Mouse (Mus musculus) testis, adult 2 months (tissue): Measurements from ENCODE around the gene Gas2. TPM values are rescaled to one million over a fixed set of nuclear protein-coding genes. Genes with fewer than 3 reads are reported as not detected.

Experiments used
- H3K27ac ChIP-seq: fragments of 200-500 bp; 2 replicates; pipeline ENCODE4 v1.5.1; 2012; ENCODE audit warnings: low read depth, low read length; ENCODE audit not compliant: control insufficient read depth, insufficient read depth
- H3K27me3 ChIP-seq: fragments of 200-500 bp; 2 replicates; pipeline ENCODE4 v1.6.1; 2012; ENCODE audit warnings: mild to moderate bottlenecking, low read length, moderate library complexity; ENCODE audit not compliant: control insufficient read depth, insufficient read depth
- H3K36me3 ChIP-seq: fragments of 200-500 bp; 2 replicates; pipeline ENCODE4 v1.6.1; 2012; ENCODE audit warnings: mild to moderate bottlenecking, low read length; ENCODE audit not compliant: control insufficient read depth, insufficient read depth
- H3K4me1 ChIP-seq: fragments of 200-500 bp; 2 replicates; pipeline ENCODE4 v1.6.1; 2012; ENCODE audit warnings: low read length; ENCODE audit not compliant: control insufficient read depth, insufficient read depth
- H3K4me3 ChIP-seq: fragments of 200-500 bp; 2 replicates; pipeline ENCODE4 v1.5.1; 2012; ENCODE audit warnings: low read depth, mild to moderate bottlenecking, low read length, moderate library complexity, mixed read lengths; ENCODE audit not compliant: control insufficient read depth
- CTCF ChIP-seq: fragments of 200-500 bp; IDR thresholded peaks from 2 replicates; pipeline ENCODE4 v1.5.1; 2012; ENCODE audit warnings: low read depth, mild to moderate bottlenecking, inconsistent platforms, low read length, moderate library complexity; ENCODE audit not compliant: control insufficient read depth, insufficient read depth, insufficient replicate concordance
- POLR2A ChIP-seq: fragments of 200-500 bp; IDR thresholded peaks from 2 replicates; pipeline ENCODE4 v1.6.1; 2012; ENCODE audit warnings: low read depth, mild to moderate bottlenecking, inconsistent platforms, low read length, moderate library complexity; ENCODE audit not compliant: control insufficient read depth
- polyA plus RNA-seq: library from polyadenylated mRNA; depleted of rRNA; stranded (reverse); fragments of >200 nt; gene quantifications from 2 replicates; pipeline ENCODE4 v1.2.3, GENCODE M21; 2012

Gene Gas2
- polyA plus RNA-seq, 1 experiment, result 4.7 TPM

DNA sequence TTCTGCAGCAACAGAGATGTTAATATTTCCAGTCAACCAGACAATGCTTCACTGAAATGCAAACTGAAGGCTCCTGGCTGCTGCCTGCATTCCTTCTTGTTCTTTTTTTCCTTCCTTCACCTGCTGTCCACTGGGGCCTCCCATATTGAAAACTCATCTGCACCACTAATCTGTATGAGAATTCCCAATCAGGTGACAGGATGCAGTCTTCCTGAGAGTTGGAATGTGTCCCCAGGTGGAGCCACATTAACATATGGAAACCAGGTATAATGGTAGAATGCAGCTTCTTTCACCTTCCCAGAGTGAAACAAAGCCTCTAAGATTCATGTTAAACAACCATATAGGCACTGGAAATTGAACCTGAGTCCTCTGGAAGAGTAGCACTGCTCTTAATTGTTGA is 96.0 kb downstream of the Gas2 start:
- Histone ChIP-seq H3K36me3 (peaks cover 1% of the 10 kb centered on the region), H3K4me3 (no peak overlapping the region), H3K27me3 (no peaks in the 10 kb centered on the region), H3K27ac (no peak overlapping the region), H3K4me1 (no peaks in the 10 kb centered on the region)
- no peak for TF ChIP-seq CTCF
- TF ChIP-seq POLR2A, result no peak

DNA sequence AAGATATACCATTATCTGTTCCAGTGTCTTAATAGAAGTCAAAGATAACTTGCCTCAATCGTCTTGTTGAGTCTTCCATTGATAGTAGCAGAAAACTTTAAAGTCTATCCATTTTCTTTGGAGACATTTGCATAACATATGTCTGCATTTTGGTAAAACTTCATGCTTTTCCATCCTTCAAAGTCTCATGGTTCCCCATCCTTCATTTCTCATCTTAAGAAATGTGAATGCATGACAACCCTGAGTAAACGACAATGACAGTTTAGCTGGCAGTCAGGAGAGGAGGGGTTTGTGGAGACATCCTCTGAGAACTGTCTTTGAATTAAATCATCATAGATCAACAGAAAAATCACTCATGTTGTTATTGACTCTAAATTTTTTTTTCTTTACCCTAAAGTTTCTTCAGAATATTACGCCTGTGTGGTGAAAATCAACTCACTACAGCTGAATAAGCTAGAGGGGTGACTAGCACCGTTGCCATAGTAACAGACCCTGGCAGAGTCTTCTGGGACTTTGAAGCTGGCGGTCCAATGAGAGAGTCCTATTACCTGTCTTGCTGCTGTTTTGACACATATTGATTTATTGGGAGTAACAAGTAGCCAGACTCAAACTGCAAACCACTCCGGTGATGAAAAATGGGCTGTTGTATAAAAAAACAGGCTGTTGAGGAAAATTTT is 99.0 kb downstream of the Gas2 start:
- Histone ChIP-seq H3K4me3 (no peak overlapping the region), H3K27me3 (no peaks in the 10 kb centered on the region), H3K4me1 (no peaks in the 10 kb centered on the region), H3K36me3 (no peaks in the 10 kb centered on the region), H3K27ac (no peak overlapping the region)
- TF ChIP-seq CTCF (no peak), POLR2A (no peak)

GRCm38 (mm10) chr7:51962219-51962952 is 100.6 kb downstream of the Gas2 start:
- H3K27me3 ChIP-seq, result no peaks in the 10 kb centered on the region
- H3K4me3 ChIP-seq, result no peak overlapping the region
- no peak overlapping the region for H3K27ac ChIP-seq
- TF ChIP-seq CTCF, result no peak
- no peaks in the 10 kb centered on the region for H3K36me3 ChIP-seq
- no peaks in the 10 kb centered on the region for H3K4me1 ChIP-seq

DNA sequence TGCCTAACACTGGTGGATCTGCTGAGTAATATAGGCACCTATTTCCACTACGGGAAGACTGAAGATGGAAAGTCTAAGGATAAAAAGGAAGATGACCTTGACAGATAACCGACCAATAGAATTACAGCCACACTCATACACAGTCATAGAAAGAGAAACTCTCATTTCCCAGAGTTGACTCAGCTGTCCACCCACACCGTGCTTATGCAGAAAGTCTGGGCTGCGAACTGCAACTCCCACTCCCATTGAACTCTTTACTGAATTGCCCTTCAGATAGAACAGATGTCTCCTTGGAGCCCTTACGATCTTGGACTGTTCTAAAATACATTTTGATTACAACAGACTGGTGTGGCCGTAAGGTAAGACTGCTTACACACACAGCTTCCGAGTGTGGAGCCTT is 102.9 kb downstream of the Gas2 start:
- Histone ChIP-seq H3K27ac (no peak overlapping the region), H3K36me3 (no peaks in the 10 kb centered on the region), H3K4me3 (no peak overlapping the region), H3K4me1 (no peaks in the 10 kb centered on the region), H3K27me3 (no peaks in the 10 kb centered on the region)
- TF ChIP-seq POLR2A (no peak), CTCF (no peak)

GRCm38 (mm10) chr7:51967581-51967980 is 105.8 kb downstream of the Gas2 start:
- no peak overlapping the region for H3K4me3 ChIP-seq
- H3K4me1 ChIP-seq, result no peaks in the 10 kb centered on the region
- H3K36me3 ChIP-seq, result no peaks in the 10 kb centered on the region
- no peaks in the 10 kb centered on the region for H3K27me3 ChIP-seq
- no peak overlapping the region for H3K27ac ChIP-seq
- TF ChIP-seq POLR2A (no peak), CTCF (no peak)

DNA sequence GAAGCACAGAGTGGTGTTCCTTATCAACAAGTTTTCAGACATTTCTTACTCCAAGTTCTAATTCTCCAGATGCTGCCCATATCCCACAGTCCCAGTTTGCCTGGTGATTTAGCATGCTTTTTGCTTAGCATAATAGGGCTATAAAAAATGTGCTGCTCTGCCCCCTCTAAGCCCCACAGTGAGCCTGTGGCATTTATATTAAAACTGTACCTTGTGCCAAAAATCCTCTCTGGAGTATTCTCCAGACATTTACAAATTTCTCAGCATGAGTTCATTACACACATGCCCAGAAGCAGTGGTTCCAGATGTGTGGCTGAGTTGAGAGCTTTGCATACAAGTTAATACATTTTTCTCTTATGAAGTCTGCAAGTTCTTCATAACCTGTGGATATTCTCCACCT is 107.6 kb downstream of the Gas2 start:
- no peak overlapping the region for H3K27ac ChIP-seq
- no peak for TF ChIP-seq CTCF
- no peak for TF ChIP-seq POLR2A
- H3K27me3 ChIP-seq, result no peaks in the 10 kb centered on the region
- H3K4me3 ChIP-seq, result no peak overlapping the region
- H3K4me1 ChIP-seq, result no peaks in the 10 kb centered on the region
- H3K36me3 ChIP-seq, result no peaks in the 10 kb centered on the region

DNA sequence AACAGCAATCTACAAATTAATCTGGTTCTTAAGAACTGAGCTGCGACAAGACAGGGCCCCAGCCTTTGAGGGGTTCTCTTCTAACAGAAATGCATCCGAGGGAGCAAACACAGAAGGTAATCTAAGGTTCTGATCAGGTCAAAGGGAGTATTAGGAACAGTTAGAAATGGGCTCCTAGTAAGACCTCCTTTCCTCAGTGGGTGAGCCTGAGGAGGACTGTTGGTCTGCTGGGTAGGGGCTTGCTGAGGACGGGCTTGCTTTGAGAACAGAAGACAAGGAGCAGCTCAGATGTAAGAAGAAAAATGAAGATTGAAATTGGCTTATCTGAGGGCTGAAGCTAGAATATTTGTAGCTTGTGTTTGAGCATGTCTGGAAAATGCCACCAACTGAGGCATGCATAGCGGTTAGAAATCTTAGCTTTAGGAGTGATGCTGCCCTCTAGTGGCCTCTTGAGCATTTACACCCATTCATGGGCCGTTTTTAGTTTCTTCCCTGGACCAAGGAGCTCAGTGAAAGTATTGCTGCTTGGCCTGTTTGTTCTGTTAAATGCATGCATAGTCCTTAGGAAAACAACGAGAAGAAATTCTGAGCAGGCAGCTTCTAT is 110.5 kb downstream of the Gas2 start:
- Histone ChIP-seq H3K27ac (no peak overlapping the region), H3K4me1 (no peaks in the 10 kb centered on the region), H3K36me3 (no peaks in the 10 kb centered on the region), H3K27me3 (no peaks in the 10 kb centered on the region), H3K4me3 (no peak overlapping the region)
- TF ChIP-seq POLR2A (no peak), CTCF (peak; percentile 19; the same call in 1 of the 2 replicates)

DNA sequence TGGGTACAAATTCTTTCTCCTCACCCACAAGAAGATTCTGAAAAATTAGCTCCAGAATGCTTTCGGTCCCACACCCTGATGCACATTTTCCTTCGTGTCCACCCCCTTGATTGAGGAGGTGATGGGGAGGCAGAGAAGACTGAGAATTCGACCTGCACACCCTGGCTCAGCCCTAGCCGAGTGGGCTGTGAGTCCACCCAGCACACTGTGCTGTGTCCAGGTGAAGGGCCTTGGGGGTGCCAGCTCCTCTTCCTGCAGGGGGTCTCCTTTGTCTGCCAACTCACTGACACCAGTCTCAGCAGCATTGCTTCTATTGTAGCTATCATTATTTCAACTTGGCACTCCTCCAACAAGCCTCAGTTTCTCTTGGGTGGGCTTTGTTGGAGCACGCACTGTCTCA is 111.3 kb downstream of the Gas2 start:
- TF ChIP-seq CTCF (no peak), POLR2A (no peak)
- Histone ChIP-seq H3K27me3 (no peaks in the 10 kb centered on the region), H3K36me3 (no peaks in the 10 kb centered on the region)

More for the DNA sequence above, 111.3 kb downstream of the Gas2 start:
- Histone ChIP-seq H3K4me1 (no peaks in the 10 kb centered on the region), H3K4me3 (no peak overlapping the region), H3K27ac (no peak overlapping the region)
